Mouse (Mus musculus) E14TG2a.4 (cell line): ENCODE data around the gene Rgs12.

Experiments used
- CTCF ChIP-seq: conservative IDR thresholded peaks from 2 replicates; pipeline ENCODE4 v1.5.1; 2014; ENCODE audit warnings: low read length
- NANOG ChIP-seq: IDR thresholded peaks from 2 replicates; pipeline ENCODE4 v1.6.1; 2014; ENCODE audit warnings: borderline replicate concordance, low read length, mixed read lengths
- POU5F1 ChIP-seq: IDR thresholded peaks from 2 replicates; pipeline ENCODE4 v1.6.1; 2014; ENCODE audit warnings: low read length, borderline replicate concordance

GRCm38 (mm10) chr5:34907230-34907629, 42.0 kb upstream of the Rgs12 start:
- TF ChIP-seq CTCF (no peak), POU5F1 (no peak), NANOG (no peak)
